Mouse (Mus musculus): Measurements from ENCODE around the gene Ppwd1. TPM values are rescaled to one million over a fixed set of nuclear protein-coding genes. Genes with fewer than 3 reads are reported as not detected.

Ppwd1 gene
- polyA plus RNA-seq, 1 experiment from 2014 or later, result 16.7 TPM

DNA sequence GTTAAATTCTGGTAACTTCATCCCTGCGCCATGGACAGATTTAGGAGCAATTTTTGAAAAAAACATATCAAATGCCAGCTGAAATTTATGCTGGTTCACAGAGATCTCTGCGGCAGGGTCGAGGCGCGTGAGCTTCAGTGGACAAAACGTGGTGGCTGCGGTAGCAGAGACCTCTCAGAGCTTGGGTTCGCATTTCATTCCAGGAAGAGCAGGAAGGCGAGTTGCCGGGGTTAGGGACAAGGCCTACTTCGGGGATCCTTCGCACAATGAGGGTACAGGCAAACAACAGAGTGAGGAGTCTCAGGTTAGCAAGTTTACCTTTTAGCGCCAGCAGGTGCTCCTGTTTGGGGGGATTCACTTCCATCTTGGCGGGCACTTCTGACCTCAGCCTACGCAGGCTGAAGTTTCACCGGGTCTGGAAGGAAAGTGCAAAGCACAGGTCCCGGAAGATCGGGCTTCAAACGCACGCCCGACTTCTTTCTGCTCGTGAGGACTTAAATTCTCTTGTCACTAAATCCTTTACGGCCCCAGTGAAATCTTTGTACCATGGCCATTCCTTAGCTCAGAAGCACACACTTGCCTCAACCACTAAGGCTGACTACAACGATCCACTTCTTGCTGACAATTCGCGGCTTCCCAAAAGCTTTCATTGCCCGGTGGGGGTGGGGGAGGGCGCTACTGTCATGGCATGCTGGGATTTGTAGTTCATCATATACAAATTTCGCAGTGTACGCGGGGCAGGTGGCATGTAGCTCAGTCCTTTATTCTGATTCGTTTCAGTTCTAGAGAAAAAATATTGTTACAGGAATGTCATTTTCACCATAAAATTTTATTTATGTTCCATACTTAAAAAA is 50.6 kb downstream of the Ppwd1 start, which contains the start of gene Trappc13:
Trappc13 (minus strand) TSS at position 674 of the 854 bp plus-strand sequence.
- 0 out of 2 replicates have a peak, but pooled peaks cover 4% of the 10 kb centered on the region for H3K36me3 ChIP-seq (ENCODE audit: insufficient read depth, low read length)
- H3K4me3 ChIP-seq (ENCODE audit: low read length), result peak within 1 kb of the TSS; percentile 97
- H3K9ac ChIP-seq (replicated peaks; ENCODE audit: low read length), result peak within 1 kb of the TSS; percentile 94
- ATAC-seq (ENCODE audit: low FRiP score, low TSS enrichment), result peak; percentile 91
- H3K27ac ChIP-seq (ENCODE audit: low read length), result peak within 1 kb of the TSS; percentile 84
- WGBS, result under 1% methylated on average over 32 of the region's 32 CpGs
- H3K9me3 ChIP-seq (ENCODE audit: low read length), result no peaks in the 10 kb centered on the region
- peak within 1 kb of the TSS; percentile 71 for H3K4me2 ChIP-seq (replicated peaks; ENCODE audit: low read depth, low read length)
- peaks cover 11% of the 10 kb centered on the region for H3K4me1 ChIP-seq (ENCODE audit: insufficient read depth, low read length)
- no peaks in the 10 kb centered on the region for H3K27me3 ChIP-seq (ENCODE audit: insufficient read depth, low read length)

DNA sequence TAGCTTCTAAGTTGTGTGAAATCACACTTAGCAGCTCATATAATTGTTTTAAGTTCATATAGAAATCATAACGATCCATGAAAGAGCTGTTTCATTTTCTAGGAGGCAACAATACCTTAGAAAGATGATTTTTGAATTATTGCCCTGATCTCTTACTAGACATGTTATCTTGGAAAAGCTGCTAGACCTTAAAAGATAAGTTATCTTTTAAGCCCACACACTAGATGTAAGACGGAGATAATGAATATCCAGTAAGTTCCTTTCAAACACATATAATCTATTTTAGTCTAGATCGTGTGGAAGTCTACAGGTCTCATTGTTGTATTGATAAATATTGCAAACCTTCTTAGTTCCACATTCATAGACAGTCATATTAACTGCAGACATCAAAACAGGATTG is 51.8 kb downstream of the Ppwd1 start:
- Histone ChIP-seq H3K4me2 (replicated peaks; ENCODE audit: low read depth, low read length) (peak overlapping the region; percentile 54), H3K4me3 (ENCODE audit: low read length) (peak overlapping the region; percentile 37), H3K9me3 (ENCODE audit: low read length) (no peaks in the 10 kb centered on the region), H3K27ac (ENCODE audit: low read length) (no peak overlapping the region), H3K36me3 (ENCODE audit: insufficient read depth, low read length) (no peaks in the 10 kb centered on the region), H3K27me3 (ENCODE audit: insufficient read depth, low read length) (no peaks in the 10 kb centered on the region), H3K4me1 (ENCODE audit: insufficient read depth, low read length) (peaks cover 11% of the 10 kb centered on the region), H3K9ac (replicated peaks; ENCODE audit: low read length) (0 out of 2 replicates have a peak overlapping the region, but pooled peaks have one; percentile 41)
- no peak for ATAC-seq (ENCODE audit: low FRiP score, low TSS enrichment)
- 71% methylated on average over 3 of the region's 3 CpGs for WGBS

DNA sequence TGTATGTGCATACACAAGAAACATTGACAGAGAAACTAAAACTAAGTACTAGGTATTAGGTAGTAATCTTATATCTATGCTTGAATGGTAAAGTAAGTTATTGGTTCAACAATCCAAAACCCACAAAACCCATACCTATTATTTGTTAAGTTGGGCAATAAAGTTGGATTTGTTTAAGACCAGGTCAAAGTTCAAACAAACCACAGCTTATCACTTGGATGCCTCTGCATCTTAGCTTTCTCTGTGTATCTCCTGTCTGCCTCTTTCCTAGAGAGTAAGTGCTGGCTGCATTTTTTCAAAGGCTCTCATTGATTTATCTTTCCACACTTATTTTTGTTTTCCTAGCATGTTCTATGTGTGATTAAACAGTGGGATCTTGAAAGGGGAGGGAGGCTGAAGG is 56.1 kb downstream of the Ppwd1 start:
- Histone ChIP-seq H3K36me3 (ENCODE audit: insufficient read depth, low read length) (peaks cover 9% of the 10 kb centered on the region), H3K9ac (replicated peaks; ENCODE audit: low read length) (no peak overlapping the region), H3K9me3 (ENCODE audit: low read length) (no peaks in the 10 kb centered on the region), H3K27ac (ENCODE audit: low read length) (no peak overlapping the region), H3K4me2 (replicated peaks; ENCODE audit: low read depth, low read length) (no peak overlapping the region), H3K4me1 (ENCODE audit: insufficient read depth, low read length) (peaks cover 7% of the 10 kb centered on the region), H3K27me3 (ENCODE audit: insufficient read depth, low read length) (no peaks in the 10 kb centered on the region), H3K4me3 (ENCODE audit: low read length) (no peak overlapping the region)
- ATAC-seq (ENCODE audit: low FRiP score, low TSS enrichment), result no peak

DNA sequence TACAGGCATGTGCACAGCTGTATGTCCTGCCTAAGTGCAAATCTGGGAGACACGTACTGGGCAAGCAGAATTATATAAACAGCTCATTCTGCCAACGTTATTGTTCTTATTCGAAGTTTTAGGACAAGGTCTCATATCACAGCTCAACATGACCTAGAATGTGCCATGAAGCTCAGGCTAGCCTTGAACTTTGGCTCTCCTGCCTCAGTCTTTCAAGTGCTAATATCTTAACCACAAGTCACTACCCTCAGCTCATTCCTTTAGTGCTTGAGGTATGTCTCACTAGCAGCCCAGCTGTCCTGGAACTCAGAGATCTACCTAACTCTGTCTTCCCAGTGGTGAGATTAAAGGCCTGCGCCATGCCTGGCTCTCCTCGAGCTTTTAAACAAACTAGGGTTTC is 56.9 kb downstream of the Ppwd1 start:
- Histone ChIP-seq H3K36me3 (ENCODE audit: insufficient read depth, low read length) (peaks cover 9% of the 10 kb centered on the region), H3K27ac (ENCODE audit: low read length) (no peak overlapping the region), H3K9me3 (ENCODE audit: low read length) (no peaks in the 10 kb centered on the region), H3K9ac (replicated peaks; ENCODE audit: low read length) (no peak overlapping the region), H3K27me3 (ENCODE audit: insufficient read depth, low read length) (no peaks in the 10 kb centered on the region), H3K4me1 (ENCODE audit: insufficient read depth, low read length) (peaks cover 3% of the 10 kb centered on the region; the same call in 1 of the 2 replicates), H3K4me3 (ENCODE audit: low read length) (no peak overlapping the region), H3K4me2 (replicated peaks; ENCODE audit: low read depth, low read length) (no peak overlapping the region)
- 92% methylated on average over 5 of the region's 5 CpGs for WGBS
- no peak for ATAC-seq (ENCODE audit: low FRiP score, low TSS enrichment)

DNA sequence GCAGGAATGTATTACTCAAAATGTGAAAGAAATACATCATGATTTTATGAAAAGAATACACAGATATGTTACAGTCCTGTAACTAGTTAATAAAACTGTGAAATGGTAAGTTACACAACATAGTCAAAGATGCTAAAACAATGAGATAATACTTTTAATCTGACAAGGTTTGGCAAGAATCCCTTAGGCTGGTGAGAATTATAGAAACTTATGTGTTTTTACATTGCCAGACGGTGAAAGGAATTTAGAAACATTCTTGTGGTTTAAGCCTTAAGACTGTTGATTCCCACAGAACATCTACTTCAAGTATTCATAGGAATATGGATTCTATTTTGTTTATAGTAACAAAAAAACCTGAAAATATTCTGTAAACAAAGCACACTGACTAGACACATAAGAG is 73.0 kb downstream of the Ppwd1 start:
- 82% methylated on average over 1 of the region's 1 CpGs for WGBS
- no peak for ATAC-seq (ENCODE audit: low FRiP score, low TSS enrichment)
- Histone ChIP-seq H3K36me3 (ENCODE audit: insufficient read depth, low read length) (peaks cover 25% of the 10 kb centered on the region), H3K27ac (ENCODE audit: low read length) (no peak overlapping the region), H3K9me3 (ENCODE audit: low read length) (no peaks in the 10 kb centered on the region), H3K4me3 (ENCODE audit: low read length) (no peak overlapping the region), H3K9ac (replicated peaks; ENCODE audit: low read length) (no peak overlapping the region), H3K27me3 (ENCODE audit: insufficient read depth, low read length) (no peaks in the 10 kb centered on the region), H3K4me1 (ENCODE audit: insufficient read depth, low read length) (no peaks in the 10 kb centered on the region), H3K4me2 (replicated peaks; ENCODE audit: low read depth, low read length) (no peak overlapping the region)

Other genes with a start within 250 kb of the Ppwd1 start
- 19.7 and 20.5 TPM in 2 replicates for gene Nln, start 119.2 kb downstream of the Ppwd1 start, polyA plus RNA-seq (2015; fragmentation: Nextera tagmentation; extraction: Ambion mirVana)
- 6.7 and 7.1 TPM in 2 replicates for gene Sgtb, start 119.1 kb downstream of the Ppwd1 start, polyA plus RNA-seq (2015; fragmentation: Nextera tagmentation; extraction: Ambion mirVana)
- 60.5 and 62.7 TPM in 2 replicates for gene Trappc13, start 50.4 kb downstream of the Ppwd1 start, polyA plus RNA-seq (2015; fragmentation: Nextera tagmentation; extraction: Ambion mirVana)
- gene Trim23, start 50.0 kb downstream of the Ppwd1 start, polyA plus RNA-seq (2015; fragmentation: Nextera tagmentation; extraction: Ambion mirVana), result 19.7 and 21.2 TPM in 2 replicates
- gene Cenpk, start 232 bp downstream of the Ppwd1 start, polyA plus RNA-seq (2015; fragmentation: Nextera tagmentation; extraction: Ambion mirVana), result 58.6 and 62.4 TPM in 2 replicates
- gene Adamts6, start 59.0 kb upstream of the Ppwd1 start, polyA plus RNA-seq (2015; fragmentation: Nextera tagmentation; extraction: Ambion mirVana), result 1.9 and 3.2 TPM in 2 replicates

Measured in kidney, embryonic 16.5 days (tissue).